Mouse (Mus musculus): ENCODE data around the gene Hist1h2ag. TPM values are rescaled to one million over a fixed set of nuclear protein-coding genes. Genes with fewer than 3 reads are reported as not detected.
A peak's percentile ranks its signal among the peaks of the same experiment; 100 is the strongest.
"Not testable (repeated sequence)": the region's sequence is repeated elsewhere in the genome, so short reads cannot be mapped to it uniquely, and the experiment has no call there.

Hist1h2ag gene
- 689 and 693 TPM in 2 replicates for total RNA-seq (2017)

GRCm38 (mm10) chr13:22042568-22043502 lies at the start of gene Hist1h2ag, which contains the start of gene Hist1h2bj:
TSS of gene Hist1h2ag (minus strand) at chr13:22042944.
TSS of gene Hist1h2bj (plus strand) at chr13:22043214.
- ATAC-seq (replicated peaks; ENCODE audit: low read depth, poor library complexity, severe bottlenecking): peak; percentile 73

DNA sequence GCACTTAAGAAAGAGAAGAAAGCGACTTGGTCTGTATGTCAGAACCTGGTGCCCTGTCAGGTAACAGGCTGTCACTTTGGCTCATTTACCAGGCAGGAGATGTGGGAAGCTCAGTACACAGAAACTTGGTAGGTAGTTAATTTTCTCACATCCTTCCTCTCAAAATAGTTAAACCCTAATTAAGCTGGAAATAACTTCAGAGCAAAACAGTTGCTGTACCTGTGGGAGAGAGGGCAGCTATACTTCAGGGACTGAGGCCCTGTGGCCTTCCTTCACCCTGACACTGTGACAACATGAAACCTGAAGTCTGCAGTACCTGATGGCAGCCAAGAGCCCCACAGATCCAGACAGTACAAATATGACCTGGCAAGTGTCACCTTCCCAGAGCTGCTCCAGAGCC lies 41.4 kb upstream of the Hist1h2ag start, which contains the start of gene Vmn1r188:
Vmn1r188 (plus strand) TSS at position 301 of the 400 bp plus-strand sequence.
- not testable (repeated sequence) for ATAC-seq (replicated peaks; ENCODE audit: low read depth, poor library complexity, severe bottlenecking)

GRCm38 (mm10) chr13:22063468-22063867 lies 20.7 kb upstream of the Hist1h2ag start:
- ATAC-seq (replicated peaks; ENCODE audit: low read depth, poor library complexity, severe bottlenecking): no peak

- peak; percentile 52; the same call in 1 of the 2 replicates for ATAC-seq (replicated peaks; ENCODE audit: low read depth, poor library complexity, severe bottlenecking)
Observed at GRCm38 (mm10) chr13:22061422-22061821, 18.7 kb upstream of the Hist1h2ag start.

DNA sequence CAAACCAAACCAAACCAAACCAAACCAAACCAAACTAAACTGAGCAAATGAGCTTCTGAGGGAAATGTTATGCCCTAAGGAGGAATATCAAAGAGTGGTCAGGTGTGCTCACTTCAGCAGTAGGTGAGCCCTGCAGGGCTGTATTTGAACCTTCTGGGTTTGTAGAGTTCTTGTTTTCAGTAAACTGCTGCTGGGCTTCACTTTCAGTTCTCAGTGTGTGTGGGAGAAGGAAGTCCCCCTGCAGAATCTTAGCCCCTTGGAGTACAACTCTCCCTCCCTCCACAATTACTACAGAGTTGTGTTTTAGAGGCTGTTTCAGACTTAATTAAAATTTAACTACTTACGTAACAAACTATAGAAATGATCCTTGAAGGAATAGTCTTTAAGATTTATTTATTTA lies 11.0 kb upstream of the Hist1h2ag start:
- ATAC-seq (replicated peaks; ENCODE audit: low read depth, poor library complexity, severe bottlenecking): no peak

- no peak for ATAC-seq (replicated peaks; ENCODE audit: low read depth, poor library complexity, severe bottlenecking)
Observed at GRCm38 (mm10) chr13:22051523-22051859, 8.7 kb upstream of the Hist1h2ag start.

- ATAC-seq (replicated peaks; ENCODE audit: low read depth, poor library complexity, severe bottlenecking): peak; percentile 95
Observed at GRCm38 (mm10) chr13:22050591-22051522, 8.1 kb upstream of the Hist1h2ag start.

DNA sequence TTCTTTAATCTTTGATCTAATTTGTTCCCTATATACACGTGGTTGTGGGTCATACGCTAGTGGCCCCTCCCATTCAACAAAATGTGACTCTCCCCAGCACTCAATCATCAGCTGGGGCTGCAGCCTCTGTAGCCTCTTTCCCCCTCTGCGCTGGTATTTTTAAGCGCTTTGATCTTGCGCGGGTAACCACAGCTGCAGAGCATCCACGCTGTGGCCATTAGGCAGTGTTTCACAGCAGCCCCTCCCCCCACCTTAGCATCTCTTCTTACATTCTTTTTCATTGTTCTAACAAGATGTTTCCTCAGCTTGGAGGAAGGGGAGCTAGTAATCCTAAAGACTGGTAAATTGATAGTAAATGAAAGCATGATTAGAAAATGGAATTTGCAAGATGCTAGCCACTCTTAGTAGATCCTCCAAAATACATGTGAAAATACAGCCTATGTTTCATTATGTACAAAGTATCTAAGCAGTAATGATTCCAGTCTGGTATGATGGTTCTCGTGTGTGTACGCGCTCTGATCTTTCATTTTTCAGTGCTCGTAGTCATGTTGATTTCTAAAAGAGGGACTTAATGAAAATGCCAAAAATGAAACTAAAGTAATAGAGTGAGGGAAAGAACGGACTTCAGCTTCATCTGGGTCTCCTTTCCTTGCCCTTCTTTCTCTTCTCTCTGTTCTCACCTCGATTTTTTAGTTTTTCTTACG lies 7.1 kb upstream of the Hist1h2ag start:
- peak; percentile 36 for ATAC-seq (replicated peaks; ENCODE audit: low read depth, poor library complexity, severe bottlenecking)

DNA sequence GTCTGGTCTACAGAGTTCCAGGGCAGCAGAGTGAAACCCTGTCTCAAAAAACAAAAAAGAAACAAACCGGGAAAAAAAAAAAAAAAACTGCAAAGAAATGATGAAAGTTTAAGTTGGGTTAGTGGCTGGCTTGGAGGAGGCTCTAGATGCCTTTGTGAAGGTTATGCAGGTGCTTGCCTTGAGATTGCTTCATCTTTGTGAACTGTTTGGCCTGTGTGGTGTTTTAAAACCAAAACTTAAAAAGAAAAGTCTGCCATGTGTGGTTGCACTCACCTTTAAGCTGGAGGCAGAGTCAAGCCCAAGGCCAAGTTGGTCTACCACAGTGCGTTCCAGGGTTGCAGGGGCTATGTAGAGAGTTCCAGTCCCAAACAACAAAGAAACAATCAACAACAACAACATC lies 6.3 kb upstream of the Hist1h2ag start:
- no peak for ATAC-seq (replicated peaks; ENCODE audit: low read depth, poor library complexity, severe bottlenecking)

- no peak for ATAC-seq (replicated peaks; ENCODE audit: low read depth, poor library complexity, severe bottlenecking)
Observed at GRCm38 (mm10) chr13:22045311-22045710, 2.6 kb upstream of the Hist1h2ag start.

DNA sequence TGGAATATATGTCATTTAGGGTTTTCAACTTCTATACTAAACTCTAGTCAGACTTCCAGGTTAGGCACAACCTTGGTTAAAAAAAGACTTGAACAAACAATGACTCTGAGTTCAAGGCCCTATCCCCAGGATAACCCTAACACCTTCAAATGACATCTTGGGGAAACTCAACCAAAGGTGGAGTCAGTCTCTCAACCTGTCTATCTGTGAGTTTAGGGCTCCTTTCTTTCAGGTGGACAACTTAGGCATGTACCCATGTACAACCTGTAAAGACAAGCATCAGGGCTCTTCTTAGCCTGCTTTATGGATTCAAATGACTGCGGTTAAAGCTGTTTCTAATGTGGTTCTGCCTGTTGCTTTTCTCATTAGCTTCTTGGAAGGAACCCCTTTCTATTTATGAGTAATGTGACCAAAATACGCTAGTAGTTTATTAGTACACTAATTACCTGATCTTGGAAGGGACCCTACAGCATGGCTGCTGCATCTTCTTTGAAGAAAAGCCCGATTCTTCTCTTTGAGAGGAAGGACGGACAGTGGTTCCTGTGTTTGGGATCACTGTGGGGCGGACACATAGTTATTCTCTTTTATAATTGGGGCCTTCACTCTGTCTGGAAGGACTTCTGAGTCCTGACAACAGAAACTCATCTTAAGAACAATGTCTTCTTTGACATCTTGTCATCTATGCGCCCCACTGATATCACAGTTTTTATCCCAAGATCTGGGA lies 1.9 kb upstream of the Hist1h2ag start:
- no peak for ATAC-seq (replicated peaks; ENCODE audit: low read depth, poor library complexity, severe bottlenecking)

DNA sequence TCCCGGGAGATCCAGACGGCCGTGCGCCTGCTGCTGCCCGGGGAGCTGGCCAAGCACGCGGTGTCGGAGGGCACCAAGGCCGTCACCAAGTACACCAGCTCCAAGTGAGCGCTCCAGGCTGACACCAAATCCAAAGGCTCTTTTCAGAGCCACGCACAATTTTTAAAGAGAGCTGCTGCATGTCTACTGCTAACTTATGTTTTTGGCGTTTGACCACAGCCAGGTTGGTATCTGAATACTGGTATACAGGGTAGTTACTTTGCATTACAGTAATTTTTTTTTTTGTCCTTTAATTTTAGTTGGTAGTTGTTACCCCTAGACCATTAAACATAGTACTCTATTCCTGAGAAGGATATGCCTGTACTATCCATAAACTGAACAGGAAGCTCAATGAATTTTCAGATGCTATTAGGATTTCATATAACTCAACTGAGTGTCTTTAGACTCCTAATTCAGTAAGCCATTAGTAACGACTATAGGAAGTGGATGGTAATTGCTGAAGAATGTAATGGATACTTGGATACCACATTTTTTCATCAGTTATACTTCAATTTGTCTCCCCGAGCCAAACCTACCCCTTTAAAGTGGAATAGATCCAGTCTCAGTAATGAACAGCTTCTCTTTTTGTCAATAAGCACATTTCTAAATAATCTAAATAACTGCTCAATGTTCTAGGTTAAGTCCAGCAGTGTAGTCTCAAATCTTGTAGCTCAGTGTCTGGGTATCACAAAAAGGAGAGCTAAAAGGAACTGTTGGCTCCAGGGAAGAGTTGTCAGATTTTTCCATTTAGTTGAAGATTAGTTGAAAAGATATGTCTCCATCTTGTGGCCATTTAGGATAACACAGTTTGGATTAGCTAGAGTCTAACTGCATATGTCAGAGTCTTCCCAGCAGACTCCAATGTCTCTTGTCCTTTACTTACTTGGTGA lies 1.0 kb upstream of the Hist1h2ag start:
- ATAC-seq (replicated peaks; ENCODE audit: low read depth, poor library complexity, severe bottlenecking): peak; percentile 13; the same call in 1 of the 2 replicates

DNA sequence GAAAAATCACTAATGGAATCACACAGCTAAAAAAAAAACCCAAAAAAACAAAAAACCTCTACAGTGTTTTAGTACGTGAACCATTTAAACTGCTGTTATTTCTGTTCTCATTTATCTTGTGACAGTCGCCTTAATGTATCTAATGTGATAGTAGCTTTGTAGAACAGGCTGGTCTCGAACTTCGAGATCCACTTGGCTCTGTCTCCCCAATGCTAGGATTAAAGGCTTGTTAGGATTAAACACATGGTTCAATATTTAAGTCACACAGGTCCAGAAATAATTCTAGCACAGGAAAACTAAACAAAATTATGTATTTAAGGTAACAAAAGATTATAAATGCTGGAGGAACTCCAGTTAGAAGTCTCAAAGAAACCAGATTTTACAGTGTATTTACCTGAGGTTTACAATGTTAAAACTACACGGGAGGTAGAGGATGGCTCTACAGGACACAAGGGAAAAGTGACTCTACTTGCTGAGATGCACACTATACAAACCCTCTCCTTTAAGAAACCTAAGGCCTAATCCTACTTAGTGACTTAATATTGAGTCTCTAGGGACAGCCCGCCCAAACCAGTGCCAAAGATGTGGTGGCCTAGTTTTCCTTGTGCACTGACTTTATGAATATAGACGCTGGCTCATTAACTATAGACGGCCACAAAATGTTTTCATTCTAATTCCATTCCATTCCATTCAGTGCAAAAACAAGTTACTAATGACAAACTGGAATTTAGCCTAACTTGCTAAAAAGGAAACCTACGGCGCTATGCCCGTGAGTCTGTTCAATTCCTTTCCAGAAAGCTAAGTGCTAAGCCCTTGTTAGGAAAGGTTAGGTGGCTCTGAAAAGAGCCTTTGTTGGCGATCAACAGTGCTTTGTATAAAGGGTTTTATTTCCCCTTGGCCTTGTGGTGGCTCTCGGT lies 835 bp downstream of the Hist1h2ag start:
- no peak for ATAC-seq (replicated peaks; ENCODE audit: low read depth, poor library complexity, severe bottlenecking)

- peak; percentile 51 for ATAC-seq (replicated peaks; ENCODE audit: low read depth, poor library complexity, severe bottlenecking)
Observed at GRCm38 (mm10) chr13:22041142-22041536, 1.6 kb downstream of the Hist1h2ag start, which contains the start of gene Hist1h4i. TSS of gene Hist1h4i (minus strand) at chr13:22041362.

- peak; percentile 11 for ATAC-seq (replicated peaks; ENCODE audit: low read depth, poor library complexity, severe bottlenecking)
Observed at GRCm38 (mm10) chr13:22040464-22041141, 2.1 kb downstream of the Hist1h2ag start.

GRCm38 (mm10) chr13:22039951-22040463 lies 2.7 kb downstream of the Hist1h2ag start:
- no peak for ATAC-seq (replicated peaks; ENCODE audit: low read depth, poor library complexity, severe bottlenecking)

Data from common myeloid progenitor, adult 5-6 weeks (primary cell).